Mouse (Mus musculus) liver, adult 2 months (tissue): ENCODE data around the gene Babam2.

Experiments
- CTCF ChIP-seq: fragments of 200-500 bp; IDR thresholded peaks from 2 replicates; pipeline ENCODE4 v1.5.1; 2011; ENCODE audit warnings: low read depth, low read length, control low read depth
- POLR2A ChIP-seq: fragments of 200-500 bp; IDR thresholded peaks from 2 replicates; pipeline ENCODE4 v1.6.1; 2011; ENCODE audit warnings: low read length, control low read depth; ENCODE audit not compliant: insufficient read depth; ENCODE audit errors: extremely low read depth

DNA sequence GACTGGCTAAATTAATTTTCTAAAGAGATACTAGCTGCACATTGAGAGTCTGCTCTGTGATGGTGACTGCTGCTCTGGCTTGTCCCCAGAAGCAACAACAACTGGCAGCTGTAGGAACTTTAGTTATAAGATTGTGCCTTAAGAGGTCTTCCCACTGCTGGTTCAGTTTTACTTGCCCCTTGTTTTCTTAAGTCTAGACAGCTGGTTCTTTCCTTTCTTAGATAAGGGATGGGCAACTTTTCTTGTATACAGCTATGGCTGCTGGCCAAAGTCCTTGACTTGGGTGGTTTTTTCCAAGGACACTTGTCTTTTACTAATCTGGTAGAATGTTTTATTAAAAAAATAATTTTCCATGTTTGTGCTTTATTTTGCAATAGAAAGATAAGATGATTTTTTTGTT is 151.5 kb downstream of the Babam2 start:
- TF ChIP-seq CTCF (no peak), POLR2A (no peak)
